Mouse (Mus musculus) layer of hippocampus, postnatal 10 days (tissue): ENCODE measurements around the gene Atad2b. TPM values are rescaled to one million over a fixed set of nuclear protein-coding genes. Genes with fewer than 3 reads are reported as not detected.
"Not testable (repeated sequence)": the region's sequence is repeated elsewhere in the genome, so short reads cannot be mapped to it uniquely, and the experiment has no call there.

Experiments
- DNase-seq, 2 experiments: peaks; one replicate each; pipeline ENCODE4 v3.0.0; 2021; ENCODE audit warnings: low spot score in 2 of 2
- long read RNA-seq: library from polyadenylated mRNA; stranded (forward); transcript quantifications from one replicate; pipeline ENCODE4 v2.0.0, GENCODE M21; 2023
- total RNA-seq, 2 experiments: library from RNA; stranded (reverse); gene quantifications; 2 replicates each; pipeline ENCODE4 v1.2.3; 2021

Gene Atad2b
- 10 to 100 TPM; 30.6 to 32.3 TPM for total RNA-seq
- long read RNA-seq, partial matches to known transcripts = 0 of 2 reads
- long read RNA-seq, other reads (novel, unspliced or antisense) = 2 of 2 reads

GRCm38 (mm10) chr12:4916994-4917804 is at the start of gene Atad2b:
Gene Atad2b, plus strand, starts transcription at chr12:4917353.
- DNase-seq = peak; percentile 97 to 99

- no peak for DNase-seq
These were observed 48.2 kb upstream of the Atad2b start for GRCm38 (mm10) chr12:4868924-4869323.

- DNase-seq = no peak
These were observed 45.9 kb upstream of the Atad2b start for GRCm38 (mm10) chr12:4871260-4871659.

- no peak for DNase-seq
These were observed 44.9 kb upstream of the Atad2b start for GRCm38 (mm10) chr12:4872273-4872672.

- DNase-seq = no peak
These were observed 44.1 kb upstream of the Atad2b start for GRCm38 (mm10) chr12:4872983-4873477.

- DNase-seq = no peak
These were observed 43.6 kb upstream of the Atad2b start for GRCm38 (mm10) chr12:4873531-4873930.

- DNase-seq = peak; percentile 44 to 65
These were observed 42.8 kb upstream of the Atad2b start, which contains the start of gene Mfsd2b for GRCm38 (mm10) chr12:4874161-4874927. Gene Mfsd2b, minus strand, starts transcription at chr12:4874359.

- DNase-seq = no peak
These were observed 41.5 kb upstream of the Atad2b start for GRCm38 (mm10) chr12:4875623-4876022.

- no peak for DNase-seq
These were observed 38.8 kb upstream of the Atad2b start for GRCm38 (mm10) chr12:4878296-4878783.

GRCm38 (mm10) chr12:4879048-4879447 is 38.1 kb upstream of the Atad2b start:
- DNase-seq = no peak

- DNase-seq = no peak
These were observed 35.1 kb upstream of the Atad2b start for GRCm38 (mm10) chr12:4882086-4882485.

- DNase-seq = no peak
These were observed 32.1 kb upstream of the Atad2b start for GRCm38 (mm10) chr12:4885062-4885461.

- DNase-seq = not testable (repeated sequence)
These were observed 30.6 kb upstream of the Atad2b start for GRCm38 (mm10) chr12:4886581-4886980.

GRCm38 (mm10) chr12:4888739-4889138 is 28.4 kb upstream of the Atad2b start:
- DNase-seq = no peak

GRCm38 (mm10) chr12:4889251-4889650 is 27.9 kb upstream of the Atad2b start:
- no peak for DNase-seq

GRCm38 (mm10) chr12:4889891-4890290 is 27.3 kb upstream of the Atad2b start:
- DNase-seq = no peak

GRCm38 (mm10) chr12:4898024-4898423 is 19.1 kb upstream of the Atad2b start:
- no peak for DNase-seq

GRCm38 (mm10) chr12:4905946-4906345 is 11.2 kb upstream of the Atad2b start:
- no peak for DNase-seq

GRCm38 (mm10) chr12:4906476-4906875 is 10.7 kb upstream of the Atad2b start:
- DNase-seq = no peak

- peak; percentile 96 to 97 for DNase-seq
These were observed 9.9 kb upstream of the Atad2b start, which contains the start of gene Ubxn2a for GRCm38 (mm10) chr12:4906951-4907906. Gene Ubxn2a, minus strand, starts transcription at chr12:4907705.
